Mouse (Mus musculus): ENCODE data around the gene Mx1. TPM values are rescaled to one million over a fixed set of nuclear protein-coding genes. Genes with fewer than 3 reads are reported as not detected.

Mx1 gene
- polyA plus RNA-seq, 1 experiment: 7.9 TPM

- Histone ChIP-seq H3K4me3 (ENCODE audit: control insufficient read depth, insufficient read depth, low read length) (no peak overlapping the region; the same call in 1 of the 2 replicates), H3K36me3 (ENCODE audit: control insufficient read depth, insufficient read depth, low read length) (no peaks in the 10 kb centered on the region), H3K27me3 (ENCODE audit: control insufficient read depth, insufficient read depth, low read length) (no peaks in the 10 kb centered on the region), H3K4me1 (replicated peaks; ENCODE audit: control insufficient read depth, insufficient read depth, low read length) (peaks cover 11% of the 10 kb centered on the region), H3K27ac (ENCODE audit: control insufficient read depth, insufficient read depth, low read length) (no peak overlapping the region)
- WGBS: 81% methylated on average over 2 of the region's 2 CpGs
- DNase-seq: no peak
- TF ChIP-seq POLR2A (IDR thresholded peaks at IDR 0.05; ENCODE audit: control insufficient read depth, extremely low read depth, insufficient read depth, low read length, poor library complexity): no peak
- TF ChIP-seq CTCF (IDR thresholded peaks at IDR 0.05; ENCODE audit: borderline replicate concordance, control insufficient read depth, extremely low read depth, insufficient read depth, low read length, poor library complexity): no peak
Observed at GRCm38 (mm10) chr16:97461271-97461670, 1.4 kb downstream of the Mx1 start.

- TF ChIP-seq POLR2A (IDR thresholded peaks at IDR 0.05; ENCODE audit: control insufficient read depth, extremely low read depth, insufficient read depth, low read length, poor library complexity): no peak
- TF ChIP-seq CTCF (IDR thresholded peaks at IDR 0.05; ENCODE audit: borderline replicate concordance, control insufficient read depth, extremely low read depth, insufficient read depth, low read length, poor library complexity): no peak
- H3K36me3 ChIP-seq (ENCODE audit: control insufficient read depth, insufficient read depth, low read length): no peaks in the 10 kb centered on the region
- no peak overlapping the region for H3K27ac ChIP-seq (ENCODE audit: control insufficient read depth, insufficient read depth, low read length)
- H3K4me1 ChIP-seq (replicated peaks; ENCODE audit: control insufficient read depth, insufficient read depth, low read length): peaks cover 11% of the 10 kb centered on the region
- no peak overlapping the region for H3K4me3 ChIP-seq (ENCODE audit: control insufficient read depth, insufficient read depth, low read length)
- no peaks in the 10 kb centered on the region for H3K27me3 ChIP-seq (ENCODE audit: control insufficient read depth, insufficient read depth, low read length)
- DNase-seq: no peak
- WGBS: 23% methylated on average over 1 of the region's 1 CpGs
Observed at GRCm38 (mm10) chr16:97459831-97460230, 2.9 kb downstream of the Mx1 start.

- H3K36me3 ChIP-seq (ENCODE audit: control insufficient read depth, insufficient read depth, low read length): no peaks in the 10 kb centered on the region
- no peaks in the 10 kb centered on the region for H3K4me1 ChIP-seq (replicated peaks; ENCODE audit: control insufficient read depth, insufficient read depth, low read length)
- no peak overlapping the region for H3K27ac ChIP-seq (ENCODE audit: control insufficient read depth, insufficient read depth, low read length)
- TF ChIP-seq POLR2A (IDR thresholded peaks at IDR 0.05; ENCODE audit: control insufficient read depth, extremely low read depth, insufficient read depth, low read length, poor library complexity) (no peak), CTCF (IDR thresholded peaks at IDR 0.05; ENCODE audit: borderline replicate concordance, control insufficient read depth, extremely low read depth, insufficient read depth, low read length, poor library complexity) (no peak)
- DNase-seq: no peak
- H3K4me3 ChIP-seq (ENCODE audit: control insufficient read depth, insufficient read depth, low read length): no peak overlapping the region
- no peaks in the 10 kb centered on the region for H3K27me3 ChIP-seq (ENCODE audit: control insufficient read depth, insufficient read depth, low read length)
Observed at GRCm38 (mm10) chr16:97447386-97447785, 15.3 kb downstream of the Mx1 start.

GRCm38 (mm10) chr16:97443670-97444263 lies 18.9 kb downstream of the Mx1 start:
- Histone ChIP-seq H3K4me3 (ENCODE audit: control insufficient read depth, insufficient read depth, low read length) (no peak overlapping the region), H3K27me3 (ENCODE audit: control insufficient read depth, insufficient read depth, low read length) (no peaks in the 10 kb centered on the region), H3K4me1 (replicated peaks; ENCODE audit: control insufficient read depth, insufficient read depth, low read length) (no peaks in the 10 kb centered on the region), H3K27ac (ENCODE audit: control insufficient read depth, insufficient read depth, low read length) (no peak overlapping the region), H3K36me3 (ENCODE audit: control insufficient read depth, insufficient read depth, low read length) (no peaks in the 10 kb centered on the region)
- DNase-seq: peak; percentile 36
- TF ChIP-seq CTCF (IDR thresholded peaks at IDR 0.05; ENCODE audit: borderline replicate concordance, control insufficient read depth, extremely low read depth, insufficient read depth, low read length, poor library complexity): no peak
- TF ChIP-seq POLR2A (IDR thresholded peaks at IDR 0.05; ENCODE audit: control insufficient read depth, extremely low read depth, insufficient read depth, low read length, poor library complexity): no peak
- 55% methylated on average over 14 of the region's 14 CpGs for WGBS

GRCm38 (mm10) chr16:97441967-97442366 lies 20.7 kb downstream of the Mx1 start:
- DNase-seq: no peak
- TF ChIP-seq CTCF (IDR thresholded peaks at IDR 0.05; ENCODE audit: borderline replicate concordance, control insufficient read depth, extremely low read depth, insufficient read depth, low read length, poor library complexity) (no peak), POLR2A (IDR thresholded peaks at IDR 0.05; ENCODE audit: control insufficient read depth, extremely low read depth, insufficient read depth, low read length, poor library complexity) (no peak)
- no peak overlapping the region for H3K27ac ChIP-seq (ENCODE audit: control insufficient read depth, insufficient read depth, low read length)
- H3K4me1 ChIP-seq (replicated peaks; ENCODE audit: control insufficient read depth, insufficient read depth, low read length): no peaks in the 10 kb centered on the region
- H3K4me3 ChIP-seq (ENCODE audit: control insufficient read depth, insufficient read depth, low read length): no peak overlapping the region
- no peaks in the 10 kb centered on the region for H3K36me3 ChIP-seq (ENCODE audit: control insufficient read depth, insufficient read depth, low read length)
- no peaks in the 10 kb centered on the region for H3K27me3 ChIP-seq (ENCODE audit: control insufficient read depth, insufficient read depth, low read length)
- WGBS: 87% methylated on average over 9 of the region's 9 CpGs

- WGBS: 86% methylated on average over 3 of the region's 3 CpGs
- DNase-seq: no peak
- no peaks in the 10 kb centered on the region for H3K36me3 ChIP-seq (ENCODE audit: control insufficient read depth, insufficient read depth, low read length)
- no peaks in the 10 kb centered on the region for H3K27me3 ChIP-seq (ENCODE audit: control insufficient read depth, insufficient read depth, low read length)
- no peaks in the 10 kb centered on the region for H3K4me1 ChIP-seq (replicated peaks; ENCODE audit: control insufficient read depth, insufficient read depth, low read length)
- H3K27ac ChIP-seq (ENCODE audit: control insufficient read depth, insufficient read depth, low read length): no peak overlapping the region
- no peak overlapping the region for H3K4me3 ChIP-seq (ENCODE audit: control insufficient read depth, insufficient read depth, low read length)
- TF ChIP-seq POLR2A (IDR thresholded peaks at IDR 0.05; ENCODE audit: control insufficient read depth, extremely low read depth, insufficient read depth, low read length, poor library complexity): no peak
- no peak for TF ChIP-seq CTCF (IDR thresholded peaks at IDR 0.05; ENCODE audit: borderline replicate concordance, control insufficient read depth, extremely low read depth, insufficient read depth, low read length, poor library complexity)
Observed at GRCm38 (mm10) chr16:97438191-97438590, 24.5 kb downstream of the Mx1 start.
